Mouse (Mus musculus) liver, embryonic 16.5 days (tissue): ENCODE results near the gene Sorcs3. TPM values are rescaled to one million over a fixed set of nuclear protein-coding genes. Genes with fewer than 3 reads are reported as not detected.

ENCODE experiments used
- ATAC-seq: fragments of 200-750 bp; cut with Nextera tagmentation; 2 replicates; pipeline ENCODE4 v1.8.0; 2017; ENCODE audit warnings: low read depth, mild to moderate bottlenecking, moderate number of reproducible peaks, moderate library complexity
- H3K27ac ChIP-seq: fragments of 300-500 bp; sonication (generic); 2 replicates; pipeline ENCODE4 v1.5.1; 2014; ENCODE audit warnings: mild to moderate bottlenecking, low read length
- H3K27me3 ChIP-seq: fragments of 300-500 bp; sonication (generic); 2 replicates; pipeline ENCODE4 v1.6.1; 2014; ENCODE audit warnings: low read depth, low read length, mixed read lengths; ENCODE audit not compliant: control insufficient read depth, insufficient read depth
- H3K36me3 ChIP-seq: fragments of 300-500 bp; sonication (generic); 2 replicates; pipeline ENCODE4 v1.6.1; 2014; ENCODE audit warnings: mild to moderate bottlenecking; ENCODE audit not compliant: control insufficient read depth, insufficient read depth
- H3K4me1 ChIP-seq: fragments of 300-500 bp; sonication (generic); 2 replicates; pipeline ENCODE4 v1.6.1; 2014; ENCODE audit warnings: low read depth, low read length, mixed read lengths; ENCODE audit not compliant: control insufficient read depth
- H3K4me2 ChIP-seq: fragments of 300-500 bp; sonication (generic); 2 replicates; pipeline ENCODE4 v1.6.1; 2014; ENCODE audit warnings: low read depth, low read length, mixed read lengths
- H3K4me3 ChIP-seq: fragments of 300-500 bp; sonication (generic); 2 replicates; pipeline ENCODE4 v1.5.1; 2014; ENCODE audit warnings: low read depth, mild to moderate bottlenecking, low read length
- H3K9ac ChIP-seq: fragments of 300-500 bp; sonication (generic); 2 replicates; pipeline ENCODE4 v1.6.1; 2014; ENCODE audit warnings: low read depth, low read length
- H3K9me3 ChIP-seq: fragments of 300-500 bp; sonication (generic); replicated peaks from 2 replicates; pipeline ENCODE4 v1.6.1; 2016; ENCODE audit warnings: low read length; ENCODE audit not compliant: control insufficient read depth
- WGBS: fragments of 180-500 bp; shearing (Covaris S2); extraction: QIAGEN DNeasy Blood & Tissue Kit; methylation state at CpG from one replicate; pipeline ENCODE4 v1.1.7; 2014; ENCODE audit not compliant: insufficient replicate concordance; 5-methylcytosine and 5-hydroxymethylcytosine counted together
- polyA plus RNA-seq: library from polyadenylated mRNA; unstranded; fragments of >200 nt; fragmentation: Nextera tagmentation; extraction: Ambion mirVana; gene quantifications from 2 replicates; pipeline ENCODE4 v1.2.1, GENCODE M21; 2015

The Sorcs3 gene
- polyA plus RNA-seq, 1 experiment from 2014 or later = 0.08 TPM

- Histone ChIP-seq H3K27me3 (no peaks in the 10 kb centered on the region), H3K27ac (no peak overlapping the region), H3K36me3 (no peaks in the 10 kb centered on the region), H3K4me1 (no peaks in the 10 kb centered on the region), H3K9ac (no peak overlapping the region), H3K4me3 (no peak overlapping the region), H3K4me2 (no peak overlapping the region), H3K9me3 (no peaks in the 10 kb centered on the region)
- WGBS = 49% methylated on average over 1 of the region's 1 CpGs
- ATAC-seq = no peak
These were observed 185.7 kb downstream of the Sorcs3 start for GRCm38 (mm10) chr19:48391551-48391950.

- H3K9me3 ChIP-seq = no peaks in the 10 kb centered on the region
- H3K4me2 ChIP-seq = no peak overlapping the region
- 54% methylated on average over 7 of the region's 7 CpGs for WGBS
- ATAC-seq = no peak
- H3K9ac ChIP-seq = no peak overlapping the region
- H3K36me3 ChIP-seq = no peaks in the 10 kb centered on the region
- H3K27ac ChIP-seq = no peak overlapping the region
- no peaks in the 10 kb centered on the region for H3K27me3 ChIP-seq
- no peak overlapping the region for H3K4me3 ChIP-seq
- H3K4me1 ChIP-seq = no peaks in the 10 kb centered on the region
These were observed 199.1 kb downstream of the Sorcs3 start for GRCm38 (mm10) chr19:48404774-48405495.

GRCm38 (mm10) chr19:48408221-48408620 lies 202.4 kb downstream of the Sorcs3 start:
- H3K9ac ChIP-seq = no peak overlapping the region
- no peak overlapping the region for H3K4me2 ChIP-seq
- no peak overlapping the region for H3K27ac ChIP-seq
- no peaks in the 10 kb centered on the region for H3K27me3 ChIP-seq
- 46% methylated on average over 4 of the region's 4 CpGs for WGBS
- no peak for ATAC-seq
- H3K4me3 ChIP-seq = no peak overlapping the region
- no peaks in the 10 kb centered on the region for H3K9me3 ChIP-seq
- no peaks in the 10 kb centered on the region for H3K36me3 ChIP-seq
- no peaks in the 10 kb centered on the region for H3K4me1 ChIP-seq

GRCm38 (mm10) chr19:48411332-48411731 lies 205.5 kb downstream of the Sorcs3 start:
- no peak for ATAC-seq
- Histone ChIP-seq H3K36me3 (no peaks in the 10 kb centered on the region), H3K27ac (no peak overlapping the region), H3K4me2 (no peak overlapping the region), H3K27me3 (no peaks in the 10 kb centered on the region), H3K9ac (no peak overlapping the region), H3K9me3 (no peaks in the 10 kb centered on the region), H3K4me1 (no peaks in the 10 kb centered on the region), H3K4me3 (no peak overlapping the region)
- 33% methylated on average over 2 of the region's 2 CpGs for WGBS

- no peak for ATAC-seq
- Histone ChIP-seq H3K4me1 (no peaks in the 10 kb centered on the region), H3K27ac (no peak overlapping the region), H3K4me3 (no peak overlapping the region), H3K4me2 (no peak overlapping the region), H3K9ac (no peak overlapping the region), H3K36me3 (no peaks in the 10 kb centered on the region), H3K9me3 (no peaks in the 10 kb centered on the region), H3K27me3 (no peaks in the 10 kb centered on the region)
- WGBS = 40% methylated on average over 2 of the region's 2 CpGs
These were observed 208.0 kb downstream of the Sorcs3 start for GRCm38 (mm10) chr19:48413836-48414235.

GRCm38 (mm10) chr19:48418356-48418755 lies 212.5 kb downstream of the Sorcs3 start:
- Histone ChIP-seq H3K9ac (no peak overlapping the region), H3K9me3 (no peaks in the 10 kb centered on the region), H3K4me3 (no peak overlapping the region), H3K27me3 (no peaks in the 10 kb centered on the region), H3K36me3 (no peaks in the 10 kb centered on the region), H3K4me1 (no peaks in the 10 kb centered on the region), H3K27ac (no peak overlapping the region), H3K4me2 (no peak overlapping the region)
- 60% methylated on average over 3 of the region's 3 CpGs for WGBS
- no peak for ATAC-seq

- no peak overlapping the region for H3K4me3 ChIP-seq
- no peak overlapping the region for H3K4me2 ChIP-seq
- no peaks in the 10 kb centered on the region for H3K4me1 ChIP-seq
- H3K27ac ChIP-seq = no peak overlapping the region
- H3K9ac ChIP-seq = no peak overlapping the region
- H3K9me3 ChIP-seq = no peaks in the 10 kb centered on the region
- WGBS = 59% methylated on average over 4 of the region's 4 CpGs
- no peak for ATAC-seq
- no peaks in the 10 kb centered on the region for H3K27me3 ChIP-seq
- no peaks in the 10 kb centered on the region for H3K36me3 ChIP-seq
These were observed 223.4 kb downstream of the Sorcs3 start for GRCm38 (mm10) chr19:48429263-48429662.

- 42% methylated on average over 2 of the region's 2 CpGs for WGBS
- ATAC-seq = no peak
- no peaks in the 10 kb centered on the region for H3K4me1 ChIP-seq
- no peak overlapping the region for H3K9ac ChIP-seq
- H3K4me2 ChIP-seq = no peak overlapping the region
- H3K36me3 ChIP-seq = no peaks in the 10 kb centered on the region
- H3K27ac ChIP-seq = no peak overlapping the region
- H3K4me3 ChIP-seq = no peak overlapping the region
- no peaks in the 10 kb centered on the region for H3K9me3 ChIP-seq
- H3K27me3 ChIP-seq = no peaks in the 10 kb centered on the region
These were observed 223.9 kb downstream of the Sorcs3 start for GRCm38 (mm10) chr19:48429755-48430154.

GRCm38 (mm10) chr19:48430328-48430727 lies 224.5 kb downstream of the Sorcs3 start:
- no peak overlapping the region for H3K4me2 ChIP-seq
- H3K4me1 ChIP-seq = no peaks in the 10 kb centered on the region
- H3K9ac ChIP-seq = no peak overlapping the region
- ATAC-seq = no peak
- no peak overlapping the region for H3K4me3 ChIP-seq
- H3K36me3 ChIP-seq = no peaks in the 10 kb centered on the region
- no peaks in the 10 kb centered on the region for H3K9me3 ChIP-seq
- no peak overlapping the region for H3K27ac ChIP-seq
- WGBS = 72% methylated on average over 5 of the region's 5 CpGs
- no peaks in the 10 kb centered on the region for H3K27me3 ChIP-seq
